Mouse (Mus musculus): ENCODE data around the gene Tmed4. TPM values are rescaled to one million over a fixed set of nuclear protein-coding genes. Genes with fewer than 3 reads are reported as not detected.
A peak's percentile ranks its signal among the peaks of the same experiment; 100 is the strongest.
"Not testable (repeated sequence)": the region's sequence is repeated elsewhere in the genome, so short reads cannot be mapped to it uniquely, and the experiment has no call there.

The Tmed4 gene
- polyA plus RNA-seq, 1 experiment from 2014 or later = 118 TPM

GRCm38 (mm10) chr11:6266621-6267020, 8.0 kb downstream of the Tmed4 start:
- no peak for DNase-seq (ENCODE audit: low spot score)
- H3K4me1 ChIP-seq = peaks cover 12% of the 10 kb centered on the region
- peak overlapping the region; percentile 98 for H3K4me3 ChIP-seq
- WGBS = 73% methylated on average over 9 of the region's 9 CpGs
- H3K9me3 ChIP-seq = no peaks in the 10 kb centered on the region
- peak overlapping the region; percentile 84 for H3K27ac ChIP-seq (replicated peaks)
- no peaks in the 10 kb centered on the region for H3K27me3 ChIP-seq (replicated peaks; ENCODE audit: low read depth, poor library complexity, severe bottlenecking)
- peaks cover 77% of the 10 kb centered on the region for H3K36me3 ChIP-seq (replicated peaks)

- Histone ChIP-seq H3K9me3 (no peaks in the 10 kb centered on the region), H3K4me3 (no peak overlapping the region), H3K36me3 (replicated peaks) (peaks cover 100% of the 10 kb centered on the region), H3K4me1 (peaks cover 4% of the 10 kb centered on the region), H3K27ac (replicated peaks) (no peak overlapping the region), H3K27me3 (replicated peaks; ENCODE audit: low read depth, poor library complexity, severe bottlenecking) (no peaks in the 10 kb centered on the region)
- peak; percentile 82 for DNase-seq (ENCODE audit: low spot score)
- WGBS = 82% methylated on average over 10 of the region's 10 CpGs
Measured at GRCm38 (mm10) chr11:6261434-6262082, 13.1 kb downstream of the Tmed4 start.

- Histone ChIP-seq H3K27ac (replicated peaks) (no peak overlapping the region), H3K36me3 (replicated peaks) (peaks cover 80% of the 10 kb centered on the region), H3K27me3 (replicated peaks; ENCODE audit: low read depth, poor library complexity, severe bottlenecking) (no peaks in the 10 kb centered on the region), H3K4me1 (no peaks in the 10 kb centered on the region), H3K4me3 (no peak overlapping the region), H3K9me3 (no peaks in the 10 kb centered on the region)
- no peak for DNase-seq (ENCODE audit: low spot score)
- 96% methylated on average over 7 of the region's 7 CpGs for WGBS
Measured at GRCm38 (mm10) chr11:6259413-6259812, 15.3 kb downstream of the Tmed4 start.

GRCm38 (mm10) chr11:6256490-6257072, 18.1 kb downstream of the Tmed4 start:
- H3K27ac ChIP-seq (replicated peaks) = no peak overlapping the region
- no peak for DNase-seq (ENCODE audit: low spot score)
- no peak overlapping the region for H3K4me3 ChIP-seq
- 72% methylated on average over 6 of the region's 6 CpGs for WGBS
- H3K36me3 ChIP-seq (replicated peaks) = peaks cover 52% of the 10 kb centered on the region
- H3K27me3 ChIP-seq (replicated peaks; ENCODE audit: low read depth, poor library complexity, severe bottlenecking) = no peaks in the 10 kb centered on the region
- no peaks in the 10 kb centered on the region for H3K4me1 ChIP-seq
- no peaks in the 10 kb centered on the region for H3K9me3 ChIP-seq

GRCm38 (mm10) chr11:6254602-6255001, 20.1 kb downstream of the Tmed4 start:
- 90% methylated on average over 2 of the region's 2 CpGs for WGBS
- H3K4me3 ChIP-seq; H3K27ac ChIP-seq (replicated peaks): not testable (repeated sequence)

GRCm38 (mm10) chr11:6252824-6253223, 21.8 kb downstream of the Tmed4 start:
- Histone ChIP-seq H3K4me3 (no peak overlapping the region), H3K4me1 (no peaks in the 10 kb centered on the region), H3K36me3 (replicated peaks) (peaks cover 14% of the 10 kb centered on the region), H3K27me3 (replicated peaks; ENCODE audit: low read depth, poor library complexity, severe bottlenecking) (no peaks in the 10 kb centered on the region), H3K27ac (replicated peaks) (no peak overlapping the region), H3K9me3 (no peaks in the 10 kb centered on the region)
- WGBS = 92% methylated on average over 4 of the region's 4 CpGs
- no peak for DNase-seq (ENCODE audit: low spot score)

More at GRCm38 (mm10) chr11:6254602-6255001, 20.1 kb downstream of the Tmed4 start:
- not testable (repeated sequence) for DNase-seq (ENCODE audit: low spot score); H3K27me3 ChIP-seq (replicated peaks; ENCODE audit: low read depth, poor library complexity, severe bottlenecking); H3K4me1 ChIP-seq; H3K9me3 ChIP-seq
- peaks cover 32% of the 10 kb centered on the region for H3K36me3 ChIP-seq (replicated peaks)

- Histone ChIP-seq H3K27me3 (replicated peaks; ENCODE audit: low read depth, poor library complexity, severe bottlenecking) (no peaks in the 10 kb centered on the region), H3K9me3 (no peaks in the 10 kb centered on the region), H3K4me1 (no peaks in the 10 kb centered on the region), H3K36me3 (replicated peaks) (peaks cover 8% of the 10 kb centered on the region), H3K4me3 (no peak overlapping the region), H3K27ac (replicated peaks) (no peak overlapping the region)
- WGBS = 87% methylated on average over 5 of the region's 5 CpGs
- DNase-seq (ENCODE audit: low spot score) = no peak
Measured at GRCm38 (mm10) chr11:6252248-6252647, 22.4 kb downstream of the Tmed4 start.

- H3K27ac ChIP-seq (replicated peaks) = no peak overlapping the region
- WGBS = 55% methylated on average over 19 of the region's 19 CpGs
- no peaks in the 10 kb centered on the region for H3K36me3 ChIP-seq (replicated peaks)
- H3K4me1 ChIP-seq = no peaks in the 10 kb centered on the region
- H3K9me3 ChIP-seq = no peaks in the 10 kb centered on the region
- no peak overlapping the region for H3K4me3 ChIP-seq
- DNase-seq (ENCODE audit: low spot score) = no peak
- no peaks in the 10 kb centered on the region for H3K27me3 ChIP-seq (replicated peaks; ENCODE audit: low read depth, poor library complexity, severe bottlenecking)
Measured at GRCm38 (mm10) chr11:6244707-6245106, 30.0 kb downstream of the Tmed4 start.

GRCm38 (mm10) chr11:6233025-6233424, 41.6 kb downstream of the Tmed4 start:
- DNase-seq (ENCODE audit: low spot score) = no peak
- WGBS = 85% methylated on average over 4 of the region's 4 CpGs
- no peaks in the 10 kb centered on the region for H3K36me3 ChIP-seq (replicated peaks)
- no peaks in the 10 kb centered on the region for H3K27me3 ChIP-seq (replicated peaks; ENCODE audit: low read depth, poor library complexity, severe bottlenecking)
- H3K9me3 ChIP-seq = peaks cover 28% of the 10 kb centered on the region
- no peak overlapping the region for H3K27ac ChIP-seq (replicated peaks)
- H3K4me1 ChIP-seq = no peaks in the 10 kb centered on the region
- no peak overlapping the region for H3K4me3 ChIP-seq

- no peak within 1 kb of the TSS for H3K4me3 ChIP-seq
- no peaks in the 10 kb centered on the region for H3K27me3 ChIP-seq (replicated peaks; ENCODE audit: low read depth, poor library complexity, severe bottlenecking)
- H3K4me1 ChIP-seq = no peaks in the 10 kb centered on the region
- H3K36me3 ChIP-seq (replicated peaks) = no peaks in the 10 kb centered on the region
- no peak for DNase-seq (ENCODE audit: low spot score)
- no peak within 1 kb of the TSS for H3K27ac ChIP-seq (replicated peaks)
- 87% methylated on average over 7 of the region's 7 CpGs for WGBS
- peaks cover 10% of the 10 kb centered on the region for H3K9me3 ChIP-seq
Measured at GRCm38 (mm10) chr11:6230012-6230411, 44.7 kb downstream of the Tmed4 start, which contains the start of gene Npc1l1. Gene Npc1l1, minus strand, starts transcription at chr11:6230143.

GRCm38 (mm10) chr11:6224541-6225229, 50.0 kb downstream of the Tmed4 start:
- no peaks in the 10 kb centered on the region; the same call in 1 of the 2 replicates for H3K4me1 ChIP-seq
- H3K4me3 ChIP-seq = no peak overlapping the region
- no peaks in the 10 kb centered on the region for H3K36me3 ChIP-seq (replicated peaks)
- no peaks in the 10 kb centered on the region for H3K9me3 ChIP-seq
- WGBS = 78% methylated on average over 14 of the region's 14 CpGs
- no peak for DNase-seq (ENCODE audit: low spot score)
- H3K27me3 ChIP-seq (replicated peaks; ENCODE audit: low read depth, poor library complexity, severe bottlenecking) = no peaks in the 10 kb centered on the region
- H3K27ac ChIP-seq (replicated peaks) = no peak overlapping the region

GRCm38 (mm10) chr11:6222187-6222586, 52.5 kb downstream of the Tmed4 start:
- DNase-seq (ENCODE audit: low spot score) = no peak
- no peak overlapping the region for H3K27ac ChIP-seq (replicated peaks)
- no peaks in the 10 kb centered on the region for H3K36me3 ChIP-seq (replicated peaks)
- H3K4me1 ChIP-seq = no peaks in the 10 kb centered on the region; the same call in 1 of the 2 replicates
- WGBS = 91% methylated on average over 10 of the region's 10 CpGs
- H3K27me3 ChIP-seq (replicated peaks; ENCODE audit: low read depth, poor library complexity, severe bottlenecking) = no peaks in the 10 kb centered on the region
- no peak overlapping the region for H3K4me3 ChIP-seq
- no peaks in the 10 kb centered on the region for H3K9me3 ChIP-seq
